Comparison of ENCODE assay signal across 12 mouse cellular contexts in genomic region chr7:133435596-133436357, GRCm38 (mm10).
DNase-seq lines count a peak whose midpoint lies in the region; ATAC-seq and TF ChIP-seq lines count a peak whose summit lies in the region.
"Had no signal": no experiment of that assay in that cellular context is flagged by ENCODE, and none has a peak within 500 bp of the region (broad histone marks: within the 10 kb centered on the region; RNA-seq: fewer than 3 reads in every experiment).

No protein-coding gene starts in this region.

- no peak for TF ChIP-seq POLR2A in cerebellum, adult 2 months (IDR thresholded peaks at IDR 0.05; ENCODE audit: borderline replicate concordance, insufficient read depth, low read length)
- TF ChIP-seq POLR2A in brain, embryonic 14.5 days (IDR thresholded peaks at IDR 0.05; ENCODE audit: borderline replicate concordance, extremely low read depth, insufficient read depth, insufficient read length, poor library complexity, severe bottlenecking) = no peak

- no peak overlapping the region for H3K9ac ChIP-seq in intestine, postnatal 0 days (ENCODE audit: low read depth, low read length)
- no peak overlapping the region for H3K9ac ChIP-seq in intestine, embryonic 16.5 days (ENCODE audit: low read depth, low read length)
- H3K9ac ChIP-seq in midbrain, embryonic 14.5 days (replicated peaks; ENCODE audit: low read length) = no peak overlapping the region
- H3K9ac ChIP-seq: liver, embryonic 15.5 days had no signal

- H3K27ac ChIP-seq in cerebellum, adult 2 months (ENCODE audit: insufficient read depth, low read length) = no peak overlapping the region
- no peak overlapping the region for H3K27ac ChIP-seq in intestine, postnatal 0 days (ENCODE audit: low read depth, low read length)
- no peak overlapping the region for H3K27ac ChIP-seq in intestine, embryonic 16.5 days (ENCODE audit: low read length)
- H3K27ac ChIP-seq in midbrain, embryonic 14.5 days (replicated peaks; ENCODE audit: low read depth, low read length) = no peak overlapping the region
- H3K27ac ChIP-seq: liver, embryonic 15.5 days had no signal

- H3K4me1 ChIP-seq in cerebellum, adult 2 months (ENCODE audit: control insufficient read depth, insufficient read depth, low read length) = no peaks in the 10 kb centered on the region; the same call in 1 of the 2 replicates
- no peaks in the 10 kb centered on the region for H3K4me1 ChIP-seq in intestine, postnatal 0 days (replicated peaks; ENCODE audit: control insufficient read depth, insufficient read depth, low read length)
- no peaks in the 10 kb centered on the region for H3K4me1 ChIP-seq in intestine, embryonic 16.5 days (ENCODE audit: control insufficient read depth, insufficient read depth, low read length)
- H3K4me1 ChIP-seq in midbrain, embryonic 14.5 days (ENCODE audit: control insufficient read depth, insufficient read depth, low read length) = peaks cover 8% of the 10 kb centered on the region
- H3K4me1 ChIP-seq: liver, embryonic 15.5 days had no signal

- DNase-seq in cerebellum, adult 2 months = peak in 1 of 2 experiments; percentile 15
- no peak for DNase-seq in cerebellum, adult 18-20 months
- DNase-seq in brain, embryonic 14.5 days (ENCODE audit: low read depth) = peak; percentile 61
- DNase-seq in midbrain, embryonic 14.5 days = peak; percentile 51
- no peak for DNase-seq in thymus, postnatal 0 days (ENCODE audit: low spot score)
- DNase-seq in left cerebral cortex, postnatal 14 days (ENCODE audit: low spot score in 2 of 2) = no peak
- DNase-seq: gastrocnemius, postnatal 25 days; heart, postnatal 10 days; kidney, adult 8-10 months had no signal

- ATAC-seq in intestine, postnatal 0 days = no peak
- ATAC-seq in intestine, embryonic 16.5 days = no peak
- ATAC-seq in midbrain, embryonic 14.5 days (ENCODE audit: low FRiP score, low TSS enrichment) = no peak

- intact Hi-C loops in left cerebral cortex, postnatal 14 days (cut with DNase I) = no loop called here

- 66% methylated on average over 14 of the region's 14 CpGs for WGBS in cerebellum, adult 2 months
- 75% methylated on average over 14 of the region's 14 CpGs for WGBS in intestine, postnatal 0 days
- 70% methylated on average over 14 of the region's 14 CpGs for WGBS in intestine, embryonic 16.5 days
- WGBS in midbrain, embryonic 14.5 days = 37% methylated on average over 14 of the region's 14 CpGs

- H3K27me3 ChIP-seq in cerebellum, adult 2 months (ENCODE audit: control insufficient read depth, insufficient read depth, low read length) = no peaks in the 10 kb centered on the region
- no peaks in the 10 kb centered on the region for H3K27me3 ChIP-seq in intestine, postnatal 0 days (replicated peaks; ENCODE audit: control insufficient read depth, insufficient read depth, low read length)
- H3K27me3 ChIP-seq in intestine, embryonic 16.5 days (replicated peaks; ENCODE audit: control insufficient read depth, insufficient read depth, low read length) = no peaks in the 10 kb centered on the region
- H3K27me3 ChIP-seq in midbrain, embryonic 14.5 days (ENCODE audit: control insufficient read depth, insufficient read depth, low read length) = no peaks in the 10 kb centered on the region
- H3K27me3 ChIP-seq: liver, embryonic 15.5 days had no signal

- no peaks in the 10 kb centered on the region for H3K9me3 ChIP-seq in intestine, postnatal 0 days (ENCODE audit: control insufficient read depth)
- no peaks in the 10 kb centered on the region for H3K9me3 ChIP-seq in intestine, embryonic 16.5 days (ENCODE audit: control insufficient read depth, low read length)
- H3K9me3 ChIP-seq in midbrain, embryonic 14.5 days (ENCODE audit: control insufficient read depth, low read length) = no peaks in the 10 kb centered on the region
- H3K9me3 ChIP-seq: liver, embryonic 15.5 days had no signal

- no peaks in the 10 kb centered on the region for H3K36me3 ChIP-seq in intestine, postnatal 0 days (ENCODE audit: control insufficient read depth, insufficient read depth)
- H3K36me3 ChIP-seq in intestine, embryonic 16.5 days (ENCODE audit: control insufficient read depth, insufficient read depth, low read length) = no peaks in the 10 kb centered on the region
- H3K36me3 ChIP-seq in midbrain, embryonic 14.5 days (ENCODE audit: control insufficient read depth, insufficient read depth, low read length) = no peaks in the 10 kb centered on the region
- H3K36me3 ChIP-seq: liver, embryonic 15.5 days had no signal

- H3K4me3 ChIP-seq in cerebellum, adult 2 months (replicated peaks; ENCODE audit: insufficient read depth, low read depth, low read length) = no peak overlapping the region
- no peak overlapping the region for H3K4me3 ChIP-seq in intestine, postnatal 0 days (ENCODE audit: low read depth, low read length)
- H3K4me3 ChIP-seq in intestine, embryonic 16.5 days (ENCODE audit: low read length) = no peak overlapping the region
- no peak overlapping the region for H3K4me3 ChIP-seq in midbrain, embryonic 14.5 days (replicated peaks; ENCODE audit: low read depth, low read length)
- H3K4me3 ChIP-seq: liver, embryonic 15.5 days had no signal

- no peak overlapping the region for H3K4me2 ChIP-seq in intestine, postnatal 0 days (replicated peaks; ENCODE audit: low read depth)
- no peak overlapping the region for H3K4me2 ChIP-seq in intestine, embryonic 16.5 days (ENCODE audit: low read depth, low read length)
- no peak overlapping the region for H3K4me2 ChIP-seq in midbrain, embryonic 14.5 days (ENCODE audit: low read length)
- H3K4me2 ChIP-seq: liver, embryonic 15.5 days had no signal

- peak; percentile 47; the same call in 1 of the 2 replicates for TF ChIP-seq CTCF in cerebellum, adult 2 months (IDR thresholded peaks at IDR 0.05; ENCODE audit: borderline replicate concordance, insufficient read depth, low read depth, low read length)
- TF ChIP-seq CTCF in intestine, postnatal 0 days (IDR thresholded peaks at IDR 0.05; ENCODE audit: low read depth) = peak; percentile 46
- TF ChIP-seq CTCF in brain, embryonic 14.5 days (IDR thresholded peaks at IDR 0.05; ENCODE audit: borderline replicate concordance, extremely low read depth, insufficient read depth, insufficient read length) = no peak

Comparison
In these comparisons a context has a peak if more than half of its experiments do, and no peak if none do; other contexts are left out.
1. DNase-seq: peak in brain, embryonic 14.5 days (single experiment) and midbrain, embryonic 14.5 days (single experiment); none in cerebellum, adult 18-20 months (0 of 2), thymus, postnatal 0 days (single experiment) and left cerebral cortex, postnatal 14 days (0 of 2).